Mouse (Mus musculus) thymus, adult 2 months (tissue): ENCODE results near the gene Gjb5.

Source experiments
- CTCF ChIP-seq: fragments of 200-500 bp; IDR thresholded peaks from 2 replicates; pipeline ENCODE4 v1.5.1; 2012; ENCODE audit warnings: mild to moderate bottlenecking, control low read depth, low read length, moderate library complexity, borderline replicate concordance; ENCODE audit not compliant: control insufficient read depth, poor library complexity, insufficient read depth; ENCODE audit errors: extremely low read depth
- POLR2A ChIP-seq: fragments of 200-500 bp; IDR thresholded peaks from 2 replicates; pipeline ENCODE4 v1.6.1; 2012; ENCODE audit warnings: mild to moderate bottlenecking, low read length, control low read depth, moderate library complexity; ENCODE audit not compliant: control insufficient read depth, poor library complexity, insufficient read depth; ENCODE audit errors: extremely low read depth

DNA sequence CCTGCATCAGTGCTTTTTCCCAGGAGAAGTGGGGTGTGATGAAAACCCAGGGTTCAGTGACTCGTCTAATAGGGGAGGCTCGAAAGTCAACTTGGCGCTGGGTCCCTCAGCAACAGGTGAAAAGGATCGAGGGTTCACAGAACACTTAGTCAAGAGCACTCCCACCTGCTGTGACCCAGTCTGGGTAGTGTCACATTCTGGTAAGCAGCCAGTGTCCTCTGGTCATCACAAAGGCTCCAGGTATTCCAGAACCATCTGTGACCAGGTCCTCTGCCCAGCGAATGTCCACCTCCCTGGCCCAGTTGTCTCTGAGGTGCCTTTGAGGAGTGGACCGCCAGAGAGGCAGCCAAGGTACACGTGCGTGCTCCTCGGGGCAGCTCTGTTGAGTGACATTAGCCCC is 46.4 kb downstream of the Gjb5 start:
- TF ChIP-seq CTCF: no peak
- TF ChIP-seq POLR2A: no peak
